Mouse (Mus musculus) thymus, adult 2 months (tissue): ENCODE results near the gene Synpo2.

Source experiments
- CTCF ChIP-seq: fragments of 200-500 bp; IDR thresholded peaks from 2 replicates; pipeline ENCODE4 v1.5.1; 2012; ENCODE audit warnings: mild to moderate bottlenecking, control low read depth, low read length, moderate library complexity, borderline replicate concordance; ENCODE audit not compliant: control insufficient read depth, poor library complexity, insufficient read depth; ENCODE audit errors: extremely low read depth
- POLR2A ChIP-seq: fragments of 200-500 bp; IDR thresholded peaks from 2 replicates; pipeline ENCODE4 v1.6.1; 2012; ENCODE audit warnings: mild to moderate bottlenecking, low read length, control low read depth, moderate library complexity; ENCODE audit not compliant: control insufficient read depth, poor library complexity, insufficient read depth; ENCODE audit errors: extremely low read depth

DNA sequence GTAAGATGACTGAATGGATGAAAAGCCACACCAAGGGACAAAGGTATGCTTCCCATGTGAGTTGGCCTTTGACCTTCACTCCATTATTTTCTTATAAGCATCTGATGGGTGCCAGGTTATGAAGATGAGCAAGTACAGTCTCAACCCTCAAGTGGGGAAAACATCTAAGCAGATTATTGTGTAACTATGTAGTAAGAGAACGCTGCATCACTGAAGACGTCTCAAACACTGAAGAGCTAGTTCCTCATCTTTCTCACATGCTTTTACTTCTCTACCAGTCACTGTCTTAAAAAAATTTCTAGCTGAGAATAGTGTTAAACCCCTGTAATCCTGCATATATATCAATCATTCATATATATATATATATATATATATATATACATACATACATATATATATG, 34.2 kb downstream of the Synpo2 start:
- TF ChIP-seq CTCF, result no peak
- TF ChIP-seq POLR2A, result no peak
